In genomic region chr16:89738963-89739362, GRCm38 (mm10) we compare ENCODE assay signal across 21 mouse cellular contexts.
A peak's percentile ranks its signal among the peaks of the same experiment; 100 is the strongest.
DNase-seq lines count a peak whose midpoint lies in the region; ATAC-seq and TF ChIP-seq lines count a peak whose summit lies in the region.
"Had no signal": no experiment of that assay in that cellular context is flagged by ENCODE, and none has a peak within 500 bp of the region (broad histone marks: within the 10 kb centered on the region; RNA-seq: fewer than 3 reads in every experiment).

No protein-coding gene starts in this region.

- no peaks in the 10 kb centered on the region for H3K36me3 ChIP-seq in forebrain, embryonic 11.5 days (ENCODE audit: control insufficient read depth, insufficient read depth, low read length)
- no peaks in the 10 kb centered on the region for H3K36me3 ChIP-seq in forebrain, embryonic 13.5 days (ENCODE audit: poor library complexity, severe bottlenecking)
- no peaks in the 10 kb centered on the region for H3K36me3 ChIP-seq in hindbrain, postnatal 0 days (ENCODE audit: insufficient read depth, low read length)
- no peaks in the 10 kb centered on the region for H3K36me3 ChIP-seq in midbrain, postnatal 0 days (ENCODE audit: insufficient read depth, low read length)
- H3K36me3 ChIP-seq: embryonic facial prominence, embryonic 12.5 days; G1E; hindbrain, embryonic 15.5 days; limb, embryonic 13.5 days had no signal

- 7% methylated on average over 6 of the region's 6 CpGs for WGBS in forebrain, embryonic 11.5 days
- WGBS in forebrain, embryonic 13.5 days: 5% methylated on average over 6 of the region's 6 CpGs
- 11% methylated on average over 6 of the region's 6 CpGs for WGBS in hindbrain, postnatal 0 days
- WGBS in midbrain, postnatal 0 days: 10% methylated on average over 6 of the region's 6 CpGs

- intact Hi-C loops in gastrocnemius, postnatal 36 days (cut with DNase I): no loop called here

- peaks cover 2% of the 10 kb centered on the region; the same call in 1 of the 2 replicates for H3K4me1 ChIP-seq in forebrain, embryonic 11.5 days (replicated peaks; ENCODE audit: control insufficient read depth, insufficient read depth, low read length)
- H3K4me1 ChIP-seq in forebrain, embryonic 13.5 days: 0 out of 2 replicates have a peak, but pooled peaks cover 6% of the 10 kb centered on the region
- H3K4me1 ChIP-seq in hindbrain, postnatal 0 days (ENCODE audit: insufficient read depth, low read length): no peaks in the 10 kb centered on the region
- H3K4me1 ChIP-seq in midbrain, postnatal 0 days (ENCODE audit: insufficient read depth, low read length): no peaks in the 10 kb centered on the region
- H3K4me1 ChIP-seq: embryonic facial prominence, embryonic 12.5 days; limb, embryonic 13.5 days had no signal

- no peak for TF ChIP-seq CTCF in hindbrain, postnatal 0 days (IDR thresholded peaks at IDR 0.05; ENCODE audit: low read depth)
- TF ChIP-seq CTCF in midbrain, postnatal 0 days (IDR thresholded peaks at IDR 0.05): no peak

- ATAC-seq in forebrain, embryonic 11.5 days (replicated peaks; ENCODE audit: low FRiP score): peak; percentile 75
- no peak for ATAC-seq in forebrain, embryonic 13.5 days
- no peak for ATAC-seq in hindbrain, postnatal 0 days
- ATAC-seq in midbrain, postnatal 0 days (ENCODE audit: low FRiP score): peak; percentile 52; the same call in 1 of the 2 replicates
- ATAC-seq: CD4-positive, CD25-positive, alpha-beta regulatory T cell, adult 4 months had no signal

- no peaks in the 10 kb centered on the region for H3K9me3 ChIP-seq in forebrain, embryonic 11.5 days (ENCODE audit: control insufficient read depth, low read length)
- no peaks in the 10 kb centered on the region for H3K9me3 ChIP-seq in forebrain, embryonic 13.5 days (replicated peaks)
- no peaks in the 10 kb centered on the region for H3K9me3 ChIP-seq in hindbrain, postnatal 0 days (ENCODE audit: low read length)
- no peaks in the 10 kb centered on the region for H3K9me3 ChIP-seq in midbrain, postnatal 0 days (ENCODE audit: low read length)
- H3K9me3 ChIP-seq: embryonic facial prominence, embryonic 12.5 days; hindbrain, embryonic 15.5 days; limb, embryonic 13.5 days had no signal

- no peak overlapping the region for H3K27ac ChIP-seq in forebrain, embryonic 11.5 days (ENCODE audit: low read depth, low read length)
- H3K27ac ChIP-seq in forebrain, embryonic 13.5 days: no peak overlapping the region
- no peak overlapping the region for H3K27ac ChIP-seq in hindbrain, postnatal 0 days
- no peak overlapping the region for H3K27ac ChIP-seq in midbrain, postnatal 0 days (ENCODE audit: low read depth, low read length)
- H3K27ac ChIP-seq: embryonic facial prominence, embryonic 12.5 days; hindbrain, embryonic 15.5 days; limb, embryonic 13.5 days had no signal

- no peak overlapping the region for H3K4me2 ChIP-seq in forebrain, embryonic 11.5 days (ENCODE audit: low read depth, low read length, severe bottlenecking)
- H3K4me2 ChIP-seq in forebrain, embryonic 13.5 days: no peak overlapping the region
- no peak overlapping the region for H3K4me2 ChIP-seq in hindbrain, postnatal 0 days (ENCODE audit: low read depth, low read length)
- no peak overlapping the region for H3K4me2 ChIP-seq in midbrain, postnatal 0 days (ENCODE audit: low read depth, low read length, poor library complexity, severe bottlenecking)
- H3K4me2 ChIP-seq: embryonic facial prominence, embryonic 12.5 days; hindbrain, embryonic 15.5 days; limb, embryonic 13.5 days had no signal

- H3K27me3 ChIP-seq in forebrain, embryonic 11.5 days (ENCODE audit: control insufficient read depth, insufficient read depth, low read length): no peaks in the 10 kb centered on the region
- H3K27me3 ChIP-seq in forebrain, embryonic 13.5 days: no peaks in the 10 kb centered on the region
- no peaks in the 10 kb centered on the region for H3K27me3 ChIP-seq in hindbrain, postnatal 0 days (ENCODE audit: insufficient read depth, low read length)
- H3K27me3 ChIP-seq in midbrain, postnatal 0 days (ENCODE audit: insufficient read depth, low read length): no peaks in the 10 kb centered on the region
- H3K27me3 ChIP-seq: embryonic facial prominence, embryonic 12.5 days; hindbrain, embryonic 15.5 days; limb, embryonic 13.5 days had no signal

- no peak overlapping the region for H3K4me3 ChIP-seq in forebrain, embryonic 11.5 days (ENCODE audit: low read depth, low read length)
- no peak overlapping the region for H3K4me3 ChIP-seq in forebrain, embryonic 13.5 days
- H3K4me3 ChIP-seq in hindbrain, postnatal 0 days (ENCODE audit: low read length): no peak overlapping the region
- no peak overlapping the region for H3K4me3 ChIP-seq in midbrain, postnatal 0 days (ENCODE audit: low read depth, low read length)
- H3K4me3 ChIP-seq: embryonic facial prominence, embryonic 12.5 days; hindbrain, embryonic 15.5 days; limb, embryonic 13.5 days had no signal

- DNase-seq in forebrain, embryonic 11.5 days (ENCODE audit: low spot score): no peak
- DNase-seq in R1 (ENCODE audit: low read depth, low spot score): peak; percentile 28
- DNase-seq in hindbrain, postnatal 0 days (ENCODE audit: low spot score): peak; percentile 48
- DNase-seq in midbrain, postnatal 0 days (ENCODE audit: low spot score): peak; percentile 57
- DNase-seq in kidney, postnatal 25 days: no peak
- DNase-seq in gastrocnemius, postnatal 36 days: no peak
- no peak for DNase-seq in urinary bladder, postnatal 36 days (ENCODE audit: low spot score in 2 of 2)
- DNase-seq: adrenal gland, adult 8-10 months; cerebellum, adult 11 months; cerebellum, postnatal 25 days; kidney, adult 11 months; kidney, postnatal 14 days; layer of hippocampus, adult 9-11 months; lung, postnatal 10 days; thymus, postnatal 14 days had no signal

- H3K9ac ChIP-seq in forebrain, embryonic 11.5 days (ENCODE audit: low read length): no peak overlapping the region
- H3K9ac ChIP-seq in forebrain, embryonic 13.5 days: no peak overlapping the region
- H3K9ac ChIP-seq in hindbrain, postnatal 0 days (replicated peaks; ENCODE audit: low read length): no peak overlapping the region
- H3K9ac ChIP-seq in midbrain, postnatal 0 days (replicated peaks; ENCODE audit: low read length, poor library complexity, severe bottlenecking): no peak overlapping the region
- H3K9ac ChIP-seq: embryonic facial prominence, embryonic 12.5 days; hindbrain, embryonic 15.5 days; limb, embryonic 13.5 days had no signal

Comparison
In these comparisons a context has a peak if more than half of its experiments do, and no peak if none do; other contexts are left out.
1. ATAC-seq: peak in forebrain, embryonic 11.5 days (single experiment) and midbrain, postnatal 0 days (single experiment); none in forebrain, embryonic 13.5 days (single experiment) and hindbrain, postnatal 0 days (single experiment).
2. DNase-seq: peak in R1 (single experiment), hindbrain, postnatal 0 days (single experiment) and midbrain, postnatal 0 days (single experiment); none in forebrain, embryonic 11.5 days (single experiment), kidney, postnatal 25 days (0 of 2), gastrocnemius, postnatal 36 days (0 of 2) and urinary bladder, postnatal 36 days (0 of 2).